Mouse (Mus musculus): Measurements from ENCODE around the gene Hoxa7. TPM values are rescaled to one million over a fixed set of nuclear protein-coding genes. Genes with fewer than 3 reads are reported as not detected.

Gene Hoxa7
- polyA plus RNA-seq, 1 experiment from 2014 or later: 12.1 TPM

DNA sequence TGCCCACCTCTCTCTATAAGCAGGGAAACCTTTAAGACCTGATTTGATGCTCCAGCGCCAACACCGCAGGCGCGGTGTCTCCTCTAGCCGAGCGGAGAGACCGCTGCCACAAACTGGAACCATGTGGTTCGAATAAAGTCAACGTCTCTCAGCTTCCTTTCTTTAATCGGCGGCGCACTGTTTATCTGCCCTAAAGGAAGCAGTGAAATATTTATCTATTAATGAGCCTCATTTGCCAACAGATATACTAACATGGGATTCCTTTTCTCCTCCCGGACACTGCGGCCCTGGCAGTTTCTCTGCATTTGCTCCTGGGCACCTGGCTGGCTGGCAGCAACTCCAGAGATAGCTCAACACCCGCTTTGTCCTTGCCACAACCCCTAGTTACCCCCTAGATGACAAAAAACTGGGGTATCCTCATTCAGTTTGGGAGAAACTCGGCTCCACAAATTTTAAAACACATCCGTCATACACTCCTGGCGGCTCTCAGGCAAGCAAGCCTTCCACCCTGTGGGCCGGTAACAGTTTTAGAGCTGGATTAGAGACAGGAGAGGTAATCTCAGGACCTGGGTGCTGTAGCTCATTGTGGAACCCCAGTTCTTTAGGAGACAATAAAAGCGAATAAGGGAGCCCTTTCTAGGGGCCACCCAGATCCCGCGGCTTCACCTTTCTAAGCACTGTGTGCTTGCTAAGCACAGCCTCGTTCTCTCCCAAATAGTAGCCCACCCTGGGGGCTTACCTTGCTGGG lies 3.6 kb downstream of the Hoxa7 start:
- Histone ChIP-seq H3K4me2 (peak overlapping the region; percentile 55), H3K27me3 (replicated peaks) (peaks cover 91% of the 10 kb centered on the region), H3K36me3 (no peaks in the 10 kb centered on the region), H3K27ac (0 out of 2 replicates have a peak overlapping the region, but pooled peaks have one; percentile 19), H3K9ac (no peak overlapping the region), H3K4me1 (peaks cover 16% of the 10 kb centered on the region), H3K4me3 (replicated peaks) (peak overlapping the region; percentile 36), H3K9me3 (no peaks in the 10 kb centered on the region)
- ATAC-seq (ENCODE audit: insufficient read depth, low FRiP score, low read depth): no peak
- 14% methylated on average over 23 of the region's 23 CpGs for WGBS

DNA sequence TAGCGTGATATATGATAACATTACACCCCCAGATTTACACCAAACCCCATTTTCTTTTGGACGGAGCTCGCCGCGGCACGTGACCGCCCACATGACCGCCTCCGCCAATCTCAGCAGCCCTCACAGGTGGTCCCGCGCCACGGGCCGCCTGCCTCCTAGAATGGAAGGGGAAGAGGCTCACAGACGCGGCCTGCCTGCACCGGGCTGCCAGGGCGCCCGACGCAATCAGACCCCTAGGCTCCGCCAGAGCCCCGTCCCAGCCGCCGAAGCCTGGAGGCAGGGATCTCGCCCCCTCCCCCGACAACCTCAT lies 4.2 kb downstream of the Hoxa7 start:
- Histone ChIP-seq H3K36me3 (no peaks in the 10 kb centered on the region), H3K9ac (no peak overlapping the region), H3K4me1 (peaks cover 22% of the 10 kb centered on the region), H3K27ac (0 out of 2 replicates have a peak overlapping the region, but pooled peaks have one; percentile 19), H3K27me3 (replicated peaks) (peaks cover 92% of the 10 kb centered on the region), H3K9me3 (no peaks in the 10 kb centered on the region), H3K4me3 (replicated peaks) (peak overlapping the region; percentile 36), H3K4me2 (peak overlapping the region; percentile 55)
- ATAC-seq (ENCODE audit: insufficient read depth, low FRiP score, low read depth): peak; percentile 36
- WGBS: under 1% methylated on average over 25 of the region's 25 CpGs

DNA sequence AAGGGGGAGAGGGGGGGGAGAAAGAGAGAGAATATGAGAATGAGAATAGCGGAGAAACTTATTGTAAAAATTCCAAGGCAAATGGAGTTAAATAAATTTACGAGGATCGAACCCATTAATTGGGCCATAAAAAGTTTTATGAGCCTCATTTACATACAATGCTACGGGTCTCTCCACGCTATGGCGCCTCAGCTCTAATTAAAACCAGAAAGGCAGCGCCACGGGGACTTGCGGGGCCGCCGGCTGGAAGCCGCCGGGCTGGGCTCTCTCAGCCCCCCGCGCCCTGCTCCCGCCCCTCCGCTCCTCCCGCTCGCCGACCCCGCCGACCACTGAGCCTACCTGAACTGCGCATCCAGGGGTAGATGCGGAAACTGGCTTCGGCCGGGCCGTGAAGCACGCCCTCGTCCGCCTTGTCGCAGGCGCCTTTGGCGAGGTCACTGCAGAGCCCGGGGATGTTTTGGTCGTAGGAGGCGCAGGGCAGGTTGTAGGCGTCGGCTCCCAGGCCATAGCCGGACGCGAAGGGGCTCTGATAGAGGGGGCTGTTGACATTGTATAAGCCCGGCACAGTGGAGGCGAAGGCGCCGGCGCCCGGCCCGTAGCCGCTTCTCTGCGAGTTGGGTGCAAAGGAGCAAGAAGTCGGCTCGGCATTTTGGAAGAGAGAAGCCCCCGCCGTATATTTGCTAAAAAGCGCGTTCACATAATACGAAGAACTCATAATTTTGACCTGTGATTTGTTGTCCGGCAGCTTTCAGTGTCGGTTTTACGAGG lies 4.8 kb downstream of the Hoxa7 start:
- H3K9ac ChIP-seq: 0 out of 2 replicates have a peak overlapping the region, but pooled peaks have one; percentile 0
- peak overlapping the region; percentile 36 for H3K4me3 ChIP-seq (replicated peaks)
- no peaks in the 10 kb centered on the region for H3K36me3 ChIP-seq
- no peak for ATAC-seq (ENCODE audit: insufficient read depth, low FRiP score, low read depth)
- WGBS: 2% methylated on average over 60 of the region's 60 CpGs
- H3K27ac ChIP-seq: no peak overlapping the region
- H3K27me3 ChIP-seq (replicated peaks): peaks cover 92% of the 10 kb centered on the region
- H3K4me2 ChIP-seq: peak overlapping the region; percentile 55
- no peaks in the 10 kb centered on the region for H3K9me3 ChIP-seq
- peaks cover 23% of the 10 kb centered on the region for H3K4me1 ChIP-seq

DNA sequence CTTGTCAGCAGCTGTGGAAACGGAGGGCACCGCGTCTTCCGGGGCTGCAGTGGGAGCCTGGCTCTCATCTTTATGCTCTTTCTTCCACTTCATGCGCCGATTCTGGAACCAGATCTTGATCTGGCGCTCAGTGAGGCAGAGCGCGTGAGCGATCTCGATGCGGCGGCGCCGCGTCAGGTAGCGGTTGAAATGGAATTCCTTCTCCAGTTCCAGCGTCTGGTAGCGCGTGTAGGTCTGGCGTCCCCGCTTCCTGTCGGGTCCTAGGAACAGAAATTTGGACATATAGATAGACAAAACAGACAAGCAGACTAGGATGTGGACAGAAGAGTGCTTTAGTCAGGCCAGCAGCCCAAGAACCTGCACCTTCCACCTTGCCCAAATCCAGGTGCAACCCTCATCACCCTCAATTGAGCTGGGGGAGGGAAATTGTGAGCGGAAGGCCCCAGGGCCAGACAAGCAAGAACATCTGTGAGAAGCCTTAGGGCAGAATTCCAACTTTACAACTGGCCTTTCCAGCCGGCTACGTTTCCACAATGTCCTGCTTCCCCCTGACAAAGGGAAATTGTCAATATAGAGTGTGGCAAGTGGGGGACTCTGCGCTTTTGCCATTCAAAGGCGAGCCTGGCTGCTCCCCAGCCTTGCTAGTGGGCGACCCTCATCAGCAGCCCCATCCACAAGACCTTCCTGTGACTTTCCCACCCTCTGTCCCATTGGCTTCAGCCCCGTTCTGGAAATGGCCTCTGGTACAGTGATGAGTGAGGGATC lies 5.7 kb downstream of the Hoxa7 start:
- peaks cover 93% of the 10 kb centered on the region for H3K27me3 ChIP-seq (replicated peaks)
- WGBS: 4% methylated on average over 30 of the region's 30 CpGs
- peak overlapping the region; percentile 55 for H3K4me2 ChIP-seq
- no peaks in the 10 kb centered on the region for H3K36me3 ChIP-seq
- peaks cover 23% of the 10 kb centered on the region for H3K4me1 ChIP-seq
- H3K4me3 ChIP-seq (replicated peaks): peak overlapping the region; percentile 36
- ATAC-seq (ENCODE audit: insufficient read depth, low FRiP score, low read depth): no peak
- no peaks in the 10 kb centered on the region for H3K9me3 ChIP-seq
- H3K27ac ChIP-seq: no peak overlapping the region
- H3K9ac ChIP-seq: no peak overlapping the region

DNA sequence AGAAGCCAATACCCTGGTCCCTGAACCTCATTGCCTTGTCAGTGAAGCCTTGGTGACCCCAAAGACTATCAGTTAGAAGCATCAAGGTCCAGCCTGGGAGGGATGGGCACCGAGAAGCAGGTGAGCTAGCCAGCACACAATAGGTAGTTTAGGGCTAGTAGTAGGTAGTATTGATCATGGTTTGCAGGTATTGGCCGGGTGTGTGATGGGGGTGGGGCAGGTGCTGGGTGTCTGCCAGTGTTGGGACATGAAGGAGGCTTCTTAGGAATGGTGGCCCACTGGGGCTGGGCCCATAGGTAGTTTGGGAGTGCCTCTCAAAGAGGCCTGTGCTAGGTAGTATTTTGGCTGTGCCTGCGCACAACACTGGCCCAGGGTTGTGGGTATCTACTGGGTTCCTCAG lies 6.6 kb downstream of the Hoxa7 start:
- WGBS: 38% methylated on average over 3 of the region's 3 CpGs

DNA sequence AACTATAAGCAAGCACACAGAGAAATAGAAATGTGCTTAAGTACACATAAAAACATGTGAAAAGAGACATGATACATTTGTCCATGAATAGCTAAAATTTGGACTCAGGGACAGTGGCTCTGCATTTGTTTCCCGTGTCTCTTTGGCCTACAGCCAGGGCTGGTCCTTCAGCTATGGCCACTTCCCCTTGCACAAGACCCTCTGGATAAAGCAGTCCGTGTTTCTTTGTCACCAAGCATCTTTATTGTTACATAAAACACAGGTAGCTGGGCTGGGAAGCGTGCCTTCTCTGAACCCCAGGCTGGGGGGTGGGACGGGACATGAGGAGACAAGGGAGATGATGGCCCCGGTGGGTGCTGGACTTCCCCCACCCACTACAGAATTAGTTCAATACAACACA lies 7.4 kb downstream of the Hoxa7 start:
- no peaks in the 10 kb centered on the region for H3K36me3 ChIP-seq
- H3K27me3 ChIP-seq (replicated peaks): peaks cover 88% of the 10 kb centered on the region
- H3K4me1 ChIP-seq: peaks cover 23% of the 10 kb centered on the region
- no peaks in the 10 kb centered on the region for H3K9me3 ChIP-seq
- ATAC-seq (ENCODE audit: insufficient read depth, low FRiP score, low read depth): no peak
- H3K9ac ChIP-seq: no peak overlapping the region
- no peak overlapping the region for H3K27ac ChIP-seq
- no peak overlapping the region for H3K4me3 ChIP-seq (replicated peaks)
- 27% methylated on average over 5 of the region's 5 CpGs for WGBS
- no peak overlapping the region for H3K4me2 ChIP-seq

More for the DNA sequence above, 6.6 kb downstream of the Hoxa7 start:
- H3K4me2 ChIP-seq: no peak overlapping the region
- H3K4me1 ChIP-seq: peaks cover 23% of the 10 kb centered on the region
- H3K9ac ChIP-seq: no peak overlapping the region
- no peak overlapping the region for H3K4me3 ChIP-seq (replicated peaks)
- ATAC-seq (ENCODE audit: insufficient read depth, low FRiP score, low read depth): no peak
- no peak overlapping the region for H3K27ac ChIP-seq
- no peaks in the 10 kb centered on the region for H3K9me3 ChIP-seq
- H3K27me3 ChIP-seq (replicated peaks): peaks cover 88% of the 10 kb centered on the region
- no peaks in the 10 kb centered on the region for H3K36me3 ChIP-seq

DNA sequence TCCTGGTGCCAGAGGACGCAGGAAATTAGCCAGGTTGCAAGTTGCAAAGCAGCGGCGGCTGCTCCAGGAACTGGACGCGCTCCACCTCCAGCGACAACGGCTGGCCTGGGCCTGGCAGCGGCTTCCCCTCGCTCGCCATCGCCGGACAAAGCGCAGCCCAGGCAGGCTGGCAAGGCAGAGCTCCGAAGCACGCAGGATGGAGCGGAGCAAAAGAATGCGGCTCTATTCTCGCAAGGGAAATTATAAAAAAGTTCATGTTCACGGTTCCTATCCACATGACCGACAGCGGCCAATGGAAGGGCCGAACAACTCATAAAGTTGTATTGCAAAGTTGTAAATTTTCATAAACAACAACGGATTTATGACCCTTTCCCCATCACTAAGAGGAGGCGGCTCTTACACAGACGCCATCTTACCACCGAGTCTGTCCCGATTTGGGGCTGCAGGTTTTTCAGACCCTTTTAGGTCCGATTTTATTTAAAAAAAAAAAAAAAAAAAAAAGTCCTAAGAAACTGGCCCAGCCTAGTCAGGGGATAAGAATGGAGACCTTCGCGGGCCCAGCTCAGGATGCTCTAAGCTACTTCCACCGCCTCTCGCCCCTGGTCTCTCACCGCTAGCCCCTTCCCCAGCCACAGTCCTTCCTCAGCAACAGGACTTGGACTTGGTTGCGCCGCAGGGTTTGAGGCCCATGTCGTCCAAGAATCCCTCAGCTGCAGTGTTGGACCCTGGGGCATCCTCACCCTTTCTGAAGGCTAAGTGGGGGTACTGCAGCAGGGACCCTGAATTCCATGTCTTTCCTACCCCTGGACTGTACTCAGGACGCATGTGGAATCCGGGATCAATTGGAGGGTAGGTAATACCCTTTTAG lies 8.3 kb downstream of the Hoxa7 start, which contains the start of the genes Hoxa3 and Gm28308:
Gene Hoxa3, minus strand, starts transcription at position 218 of the 868 bp plus-strand sequence.
Gene Gm28308, minus strand, starts transcription at position 221 of the 868 bp plus-strand sequence.
- H3K36me3 ChIP-seq: no peaks in the 10 kb centered on the region
- ATAC-seq (ENCODE audit: insufficient read depth, low FRiP score, low read depth): no peak
- no peaks in the 10 kb centered on the region for H3K9me3 ChIP-seq
- peaks cover 88% of the 10 kb centered on the region for H3K27me3 ChIP-seq (replicated peaks)
- peaks cover 25% of the 10 kb centered on the region for H3K4me1 ChIP-seq
- H3K4me3 ChIP-seq (replicated peaks): peak within 1 kb of the TSS; percentile 43
- peak within 1 kb of the TSS; percentile 70 for H3K27ac ChIP-seq
- H3K9ac ChIP-seq: peak within 1 kb of the TSS; percentile 35
- H3K4me2 ChIP-seq: peak within 1 kb of the TSS; percentile 50
- 10% methylated on average over 38 of the region's 38 CpGs for WGBS

DNA sequence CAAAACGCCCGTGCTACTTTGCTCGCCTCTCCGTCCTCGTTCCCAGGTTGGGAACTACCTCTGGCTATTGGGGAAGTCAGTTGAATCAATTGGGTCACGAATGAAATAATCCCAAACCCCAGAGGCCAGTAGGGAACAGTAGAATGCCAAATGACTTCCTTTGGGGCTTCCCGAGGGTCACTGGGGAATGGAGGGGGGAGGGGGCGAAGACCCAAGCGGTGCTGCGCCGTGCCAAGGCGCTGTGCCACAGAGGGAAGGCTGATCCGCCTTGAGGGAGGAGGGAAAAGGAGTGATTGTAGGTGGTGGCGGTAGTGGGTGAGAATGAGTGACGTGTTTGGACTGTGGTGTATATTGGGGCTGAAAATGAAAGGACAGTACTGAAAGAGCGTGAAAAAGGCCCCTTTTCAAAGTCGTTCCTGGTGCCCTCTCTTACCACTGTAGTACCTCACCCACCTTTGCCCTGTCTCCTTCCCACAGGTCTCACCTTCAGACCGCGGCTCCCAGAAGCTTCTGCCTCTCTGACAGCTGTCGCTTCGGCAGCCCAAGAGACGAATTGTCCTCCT lies 9.0 kb downstream of the Hoxa7 start:
- ATAC-seq (ENCODE audit: insufficient read depth, low FRiP score, low read depth): no peak; the same call in 1 of the 2 replicates
- H3K4me1 ChIP-seq: peaks cover 28% of the 10 kb centered on the region
- 6% methylated on average over 22 of the region's 22 CpGs for WGBS

DNA sequence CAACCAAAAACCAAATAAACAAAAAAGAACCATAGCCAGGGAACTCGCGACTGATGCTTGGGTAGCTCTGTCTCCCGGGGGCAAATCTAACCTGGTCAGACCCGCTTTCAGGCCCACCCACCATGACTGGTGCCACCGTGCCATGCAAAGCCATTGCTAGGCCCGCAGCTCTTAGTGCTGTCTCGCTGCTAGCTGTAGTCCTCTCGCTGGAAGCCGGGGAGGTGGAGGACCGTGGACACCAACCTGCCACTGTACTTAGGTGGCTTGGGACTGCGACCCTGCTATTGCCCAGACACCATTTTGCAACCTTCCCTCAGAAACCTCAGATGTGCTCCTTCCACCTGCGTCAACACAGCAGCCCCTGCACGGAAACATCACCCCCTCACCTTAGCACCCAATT lies 9.7 kb downstream of the Hoxa7 start:
- peak overlapping the region; percentile 70; the same call in 1 of the 2 replicates for H3K27ac ChIP-seq
- 9% methylated on average over 13 of the region's 13 CpGs for WGBS
- peak overlapping the region; percentile 43 for H3K4me3 ChIP-seq (replicated peaks)
- peak overlapping the region; percentile 50 for H3K4me2 ChIP-seq
- ATAC-seq (ENCODE audit: insufficient read depth, low FRiP score, low read depth): no peak
- H3K9ac ChIP-seq: no peak overlapping the region; the same call in 1 of the 2 replicates
- H3K36me3 ChIP-seq: no peaks in the 10 kb centered on the region
- H3K4me1 ChIP-seq: peaks cover 23% of the 10 kb centered on the region
- H3K27me3 ChIP-seq (replicated peaks): peaks cover 87% of the 10 kb centered on the region
- no peaks in the 10 kb centered on the region for H3K9me3 ChIP-seq

More for the DNA sequence above, 9.0 kb downstream of the Hoxa7 start:
- H3K4me3 ChIP-seq (replicated peaks): peak overlapping the region; percentile 43
- no peaks in the 10 kb centered on the region for H3K36me3 ChIP-seq
- H3K27me3 ChIP-seq (replicated peaks): peaks cover 85% of the 10 kb centered on the region
- H3K4me2 ChIP-seq: peak overlapping the region; percentile 50
- no peaks in the 10 kb centered on the region for H3K9me3 ChIP-seq
- H3K9ac ChIP-seq: peak overlapping the region; percentile 35
- peak overlapping the region; percentile 70 for H3K27ac ChIP-seq

DNA sequence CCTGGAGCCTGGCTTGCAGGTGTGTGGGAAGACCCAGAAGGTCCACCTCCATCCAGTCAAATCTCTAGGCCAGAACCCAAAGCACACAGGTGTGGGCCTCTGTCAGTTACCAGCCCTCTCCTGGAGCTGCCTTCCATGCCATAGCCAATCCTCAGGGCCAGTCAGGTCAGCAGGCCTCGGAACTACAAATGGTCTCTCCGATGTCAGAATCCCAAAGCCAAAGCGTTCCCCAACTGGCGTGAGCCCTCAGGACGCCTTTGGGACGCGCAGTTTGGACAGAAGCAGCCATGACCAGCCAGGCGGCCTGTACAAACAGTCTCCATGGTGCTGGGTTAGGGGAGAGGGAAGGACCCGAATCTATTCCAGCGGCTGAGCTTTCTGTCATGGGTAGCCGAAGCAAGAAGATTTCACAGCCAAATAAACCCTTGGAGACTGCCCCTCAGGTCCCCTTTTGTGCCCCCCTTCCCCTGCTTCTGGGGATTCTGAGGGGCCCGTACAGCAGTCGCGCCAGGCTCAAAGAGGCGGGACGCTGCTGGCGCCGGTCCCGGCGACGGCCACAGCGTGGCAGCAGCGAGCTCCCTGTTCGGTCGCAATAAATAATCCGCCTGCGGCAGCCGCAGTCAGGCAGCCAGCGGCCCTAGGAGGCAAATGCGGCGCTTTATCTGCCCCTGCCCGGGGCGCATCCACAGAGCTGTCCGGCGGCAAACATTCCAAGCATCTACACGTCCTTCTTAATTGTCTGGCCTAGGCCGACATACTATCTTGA lies 10.3 kb downstream of the Hoxa7 start:
- Histone ChIP-seq H3K27ac (0 out of 2 replicates have a peak overlapping the region, but pooled peaks have one; percentile 70), H3K4me1 (peaks cover 20% of the 10 kb centered on the region), H3K27me3 (replicated peaks) (peaks cover 87% of the 10 kb centered on the region), H3K4me2 (peak overlapping the region; percentile 50), H3K36me3 (no peaks in the 10 kb centered on the region), H3K4me3 (replicated peaks) (peak overlapping the region; percentile 43), H3K9me3 (no peaks in the 10 kb centered on the region), H3K9ac (peak overlapping the region; percentile 20; the same call in 1 of the 2 replicates)
- 2% methylated on average over 37 of the region's 37 CpGs for WGBS
- ATAC-seq (ENCODE audit: insufficient read depth, low FRiP score, low read depth): peak; percentile 43; the same call in 1 of the 2 replicates
